Mouse (Mus musculus) layer of hippocampus, adult 9-10 months (tissue): Measurements from ENCODE around the gene Myl6b.

ENCODE experiments used
- DNase-seq: peaks from one replicate; pipeline ENCODE4 v3.0.0; 2022; ENCODE audit warnings: low spot score

Gene Myl6b

DNA sequence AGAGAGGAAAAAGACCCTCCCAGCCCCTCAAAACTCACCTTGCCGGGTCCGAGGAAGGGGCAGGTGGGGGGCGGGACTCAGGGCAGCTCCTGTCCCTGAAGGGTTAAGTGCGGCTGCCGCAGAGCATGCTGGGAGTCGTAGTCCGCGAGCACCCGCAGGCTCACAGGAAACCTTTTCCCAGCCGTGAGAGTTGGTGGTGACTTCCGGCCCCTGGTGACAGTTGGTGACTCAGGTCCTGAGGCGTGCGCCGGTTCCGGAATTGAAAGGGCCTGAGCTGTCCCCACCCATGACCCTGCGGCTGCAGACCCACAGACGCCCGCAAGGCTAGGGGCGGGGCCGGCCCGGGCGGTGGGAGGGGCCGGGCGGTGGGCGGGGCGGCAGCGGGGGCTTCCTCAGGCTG lies at the start of gene Myl6b:
Gene Myl6b (minus strand): TSS at position 96 of the 400 bp plus-strand sequence.
- peak; percentile 84 for DNase-seq

DNA sequence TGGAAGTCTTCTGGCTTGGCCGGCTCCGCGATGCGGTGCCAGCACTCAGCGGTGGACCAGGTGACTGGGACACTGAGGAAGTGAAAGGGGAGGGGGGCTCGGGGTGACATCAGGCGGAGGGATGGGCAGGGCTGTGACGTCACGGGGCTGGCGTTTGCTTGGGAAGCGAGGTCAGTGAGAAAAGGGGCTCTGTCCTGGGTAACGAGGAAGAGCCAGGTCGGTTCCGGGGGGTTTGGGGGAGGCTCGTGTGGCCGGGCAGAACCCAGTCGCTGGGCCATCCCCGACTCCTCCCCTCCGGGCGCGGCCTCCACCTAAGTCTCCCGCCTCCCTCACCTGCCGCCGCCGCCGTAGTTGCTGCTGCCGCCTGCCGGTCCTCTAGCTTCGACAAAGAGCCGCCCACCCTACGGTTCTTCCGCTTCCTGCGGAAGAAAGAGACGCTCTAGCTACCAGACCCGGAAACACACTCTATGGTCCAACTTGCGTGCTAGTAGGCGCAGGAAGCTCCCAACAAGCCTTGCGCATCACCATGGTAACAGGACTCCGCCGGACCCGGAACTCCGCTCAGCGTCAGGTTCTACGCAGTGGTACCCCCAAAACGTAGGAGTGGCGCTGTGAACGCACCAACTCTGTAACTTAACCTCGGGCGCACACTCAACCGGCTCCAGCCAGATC lies 49.0 kb upstream of the Myl6b start, which contains the start of gene Zc3h10:
Gene Zc3h10 (minus strand): TSS at position 414 of the 672 bp plus-strand sequence.
- DNase-seq, result peak; percentile 88

- no peak for DNase-seq
These were observed 48.3 kb upstream of the Myl6b start for GRCm38 (mm10) chr10:128546787-128547186.

- no peak for DNase-seq
These were observed 47.9 kb upstream of the Myl6b start for GRCm38 (mm10) chr10:128546361-128546760.

DNA sequence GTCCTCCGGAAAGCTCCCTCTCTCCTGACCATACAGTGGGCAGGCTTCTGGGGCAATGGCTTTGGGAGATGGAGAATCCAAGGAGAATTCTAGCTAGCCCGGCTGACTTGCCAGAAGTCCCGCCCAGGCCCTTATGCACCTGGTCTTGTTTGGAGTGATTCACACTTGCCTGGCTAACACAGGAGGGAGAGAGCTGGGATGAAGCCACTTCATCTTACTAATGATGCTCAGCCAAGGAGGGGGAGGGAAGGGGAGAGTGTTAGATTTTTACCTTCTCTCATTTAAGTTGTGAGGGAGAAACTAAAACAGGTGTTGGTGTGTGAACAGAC lies 47.0 kb upstream of the Myl6b start:
- no peak for DNase-seq

- no peak for DNase-seq
These were observed 46.4 kb upstream of the Myl6b start for GRCm38 (mm10) chr10:128544674-128545569.

DNA sequence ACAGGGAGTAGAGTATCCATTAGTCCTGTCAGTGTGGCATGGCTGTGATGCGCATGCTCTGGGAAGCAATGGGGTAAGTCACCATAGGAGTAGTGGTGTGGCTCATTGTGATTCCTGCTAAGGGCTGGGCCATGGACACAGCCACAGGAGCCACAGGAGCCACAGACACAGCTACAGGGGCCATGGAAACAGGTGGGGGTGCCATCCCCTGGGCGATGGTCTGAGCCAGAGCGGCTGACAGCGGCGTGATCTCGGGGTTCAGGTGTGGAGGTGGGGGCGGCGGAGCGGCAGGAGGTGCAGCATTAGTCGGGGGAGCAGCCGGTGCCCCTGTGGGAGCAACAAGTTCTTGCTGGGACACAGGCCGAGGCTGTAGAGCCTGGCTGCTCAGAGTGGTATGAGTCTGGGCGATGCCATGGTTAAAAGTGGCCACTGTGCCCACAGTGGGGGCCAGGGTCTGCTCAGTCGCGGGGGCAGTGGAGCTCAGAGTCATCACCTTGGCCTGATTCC lies 45.7 kb upstream of the Myl6b start:
- no peak for DNase-seq

DNA sequence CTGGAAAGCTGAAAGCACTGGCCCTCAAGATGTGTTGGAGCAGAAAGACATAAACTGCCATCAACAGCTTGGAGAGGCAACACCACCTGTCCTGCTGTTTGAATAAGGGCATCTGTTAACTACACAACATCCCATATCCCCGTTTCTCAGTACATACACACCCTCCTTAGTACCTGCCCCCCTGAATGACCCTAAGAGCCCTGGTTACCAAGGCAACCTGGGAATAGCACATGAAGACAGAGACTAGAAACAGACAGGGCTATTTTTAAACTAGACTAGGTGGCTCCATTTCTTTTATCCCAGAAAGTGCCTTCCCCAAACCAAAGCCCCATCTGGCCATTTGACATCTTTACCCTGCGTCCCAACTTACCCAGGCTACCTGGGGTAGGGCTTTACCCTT lies 44.6 kb upstream of the Myl6b start:
- no peak for DNase-seq

DNA sequence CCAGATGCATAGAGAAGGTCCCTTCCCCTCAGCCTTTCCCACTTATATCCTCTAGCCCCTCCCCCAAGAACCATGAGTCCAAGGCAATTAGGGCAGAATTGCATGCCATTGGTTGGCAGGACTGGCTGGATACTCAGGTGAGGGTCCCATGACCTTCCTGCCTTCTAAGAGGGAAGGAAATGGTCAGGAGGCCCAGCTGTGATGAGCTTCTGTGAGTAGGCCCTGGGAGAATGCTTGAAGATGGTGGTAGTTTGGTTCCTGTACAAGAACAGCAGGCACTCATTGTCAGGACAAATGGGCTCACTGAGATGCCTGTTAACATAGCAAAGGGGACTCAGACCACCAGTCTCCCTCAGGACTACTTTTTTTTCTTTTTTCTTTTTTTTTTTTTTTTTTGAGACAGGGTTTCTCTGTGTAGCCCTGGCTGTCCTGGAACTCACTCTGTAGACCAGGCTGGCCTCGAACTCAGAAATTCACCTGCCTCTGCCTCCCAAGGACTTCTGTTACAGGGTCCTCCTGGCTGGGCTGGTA lies 39.9 kb upstream of the Myl6b start:
- DNase-seq, result no peak

GRCm38 (mm10) chr10:128536266-128536940 lies 37.9 kb upstream of the Myl6b start:
- DNase-seq, result peak; percentile 96

GRCm38 (mm10) chr10:128535624-128536265 lies 37.3 kb upstream of the Myl6b start:
- DNase-seq, result no peak

- DNase-seq, result no peak
These were observed 36.7 kb upstream of the Myl6b start for GRCm38 (mm10) chr10:128535206-128535605.

DNA sequence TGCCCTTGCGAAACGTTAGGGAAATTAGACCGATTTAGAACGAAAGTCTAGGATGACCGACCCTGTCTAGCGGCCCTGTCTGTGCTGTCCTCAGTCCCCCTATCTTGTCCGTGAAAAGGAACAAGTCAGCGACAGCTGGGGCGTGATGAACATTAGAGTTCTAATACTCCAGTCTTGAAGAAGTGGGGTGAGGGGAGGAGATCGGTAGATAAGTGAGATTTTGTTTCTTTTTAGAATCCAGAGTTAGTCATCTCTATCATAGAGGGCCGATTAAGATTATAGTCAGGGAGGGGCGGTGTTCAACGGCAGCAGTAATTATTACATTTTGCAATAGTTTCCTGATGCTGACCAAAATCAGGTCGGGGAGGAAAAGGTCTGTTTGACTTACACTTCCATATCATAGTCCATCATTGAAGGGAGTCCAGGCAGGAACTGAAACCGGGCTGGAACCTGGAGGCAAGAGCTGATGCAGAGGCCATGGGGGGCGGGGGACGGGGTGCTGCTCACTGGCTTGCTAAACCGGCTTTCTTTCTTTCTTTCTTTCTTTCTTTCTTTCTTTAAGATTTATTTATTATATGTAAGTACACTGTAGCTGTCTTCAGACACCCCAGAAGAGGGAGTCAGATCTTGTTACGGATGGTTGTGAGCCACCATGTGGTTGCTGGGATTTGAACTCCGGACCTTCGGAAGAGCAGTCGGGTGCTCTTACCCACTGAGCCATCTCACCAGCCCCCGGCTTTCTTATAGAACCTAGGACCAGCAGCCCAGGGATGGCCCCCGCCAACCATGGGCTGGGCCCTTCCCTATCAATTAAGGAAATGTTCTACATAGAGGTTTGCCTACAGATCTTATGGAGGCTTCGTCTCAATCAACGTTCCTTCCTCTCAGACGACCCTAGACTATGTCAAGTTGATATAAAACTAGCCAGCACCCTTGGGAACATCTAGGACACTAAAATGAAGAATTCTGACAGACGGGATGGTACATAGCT lies 28.2 kb upstream of the Myl6b start:
- DNase-seq, result no peak

GRCm38 (mm10) chr10:128525671-128526308 lies 27.3 kb upstream of the Myl6b start, which contains the start of gene Esyt1:
Gene Esyt1, minus strand, starts transcription at chr10:128525871.
- DNase-seq, result peak; percentile 75

- DNase-seq, result no peak
These were observed 26.5 kb upstream of the Myl6b start for GRCm38 (mm10) chr10:128524732-128525662.

GRCm38 (mm10) chr10:128524111-128524731 lies 25.7 kb upstream of the Myl6b start:
- no peak for DNase-seq

GRCm38 (mm10) chr10:128522351-128522750 lies 23.9 kb upstream of the Myl6b start:
- DNase-seq, result no peak

DNA sequence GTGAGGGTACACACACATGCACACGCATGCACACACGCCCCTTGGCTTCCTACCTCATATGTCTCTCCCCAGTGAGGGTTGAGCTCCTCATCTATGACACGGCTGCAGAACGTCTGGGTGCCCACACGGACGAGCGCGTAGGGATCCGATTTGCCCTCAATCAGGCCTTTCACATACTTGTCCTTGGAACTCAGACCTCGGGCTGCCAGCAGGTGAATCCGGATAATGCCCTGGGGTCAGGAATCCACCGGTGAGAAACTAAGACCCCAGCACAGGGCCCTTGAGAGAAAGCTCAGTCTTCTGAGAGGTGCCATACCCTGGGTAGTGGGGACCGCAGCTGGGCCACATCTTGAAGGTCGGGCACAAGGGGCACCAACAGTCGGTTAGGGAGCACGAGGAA lies 22.1 kb upstream of the Myl6b start:
- no peak for DNase-seq
